Mouse (Mus musculus): ENCODE data around the gene Spsb1. TPM values are rescaled to one million over a fixed set of nuclear protein-coding genes. Genes with fewer than 3 reads are reported as not detected.

Spsb1 gene
- polyA plus RNA-seq, 1 experiment from 2014 or later: 5.8 TPM

GRCm38 (mm10) chr4:149863522-149863921 is 91.3 kb downstream of the Spsb1 start:
- no peaks in the 10 kb centered on the region for H3K36me3 ChIP-seq (ENCODE audit: control insufficient read depth, insufficient read depth)
- no peak for ATAC-seq
- no peaks in the 10 kb centered on the region for H3K27me3 ChIP-seq (replicated peaks; ENCODE audit: control insufficient read depth, insufficient read depth, low read length)
- no peaks in the 10 kb centered on the region for H3K9me3 ChIP-seq (ENCODE audit: control insufficient read depth, low read length)
- no peak overlapping the region for H3K4me3 ChIP-seq (replicated peaks; ENCODE audit: low read length)
- H3K27ac ChIP-seq (ENCODE audit: low read length): no peak overlapping the region
- WGBS: 91% methylated on average over 9 of the region's 9 CpGs
- H3K9ac ChIP-seq (replicated peaks; ENCODE audit: low read depth, low read length): no peak overlapping the region
- H3K4me2 ChIP-seq (ENCODE audit: low read length): no peak overlapping the region
- 0 out of 2 replicates have a peak, but pooled peaks cover 2% of the 10 kb centered on the region for H3K4me1 ChIP-seq (replicated peaks; ENCODE audit: control insufficient read depth, insufficient read depth, low read length)

GRCm38 (mm10) chr4:149860393-149860792 is 94.5 kb downstream of the Spsb1 start:
- no peak for ATAC-seq
- H3K4me1 ChIP-seq (replicated peaks; ENCODE audit: control insufficient read depth, insufficient read depth, low read length): 0 out of 2 replicates have a peak, but pooled peaks cover 2% of the 10 kb centered on the region
- H3K9me3 ChIP-seq (ENCODE audit: control insufficient read depth, low read length): no peaks in the 10 kb centered on the region
- H3K36me3 ChIP-seq (ENCODE audit: control insufficient read depth, insufficient read depth): no peaks in the 10 kb centered on the region
- no peaks in the 10 kb centered on the region for H3K27me3 ChIP-seq (replicated peaks; ENCODE audit: control insufficient read depth, insufficient read depth, low read length)
- no peak overlapping the region for H3K27ac ChIP-seq (ENCODE audit: low read length)
- 82% methylated on average over 6 of the region's 6 CpGs for WGBS
- H3K9ac ChIP-seq (replicated peaks; ENCODE audit: low read depth, low read length): no peak overlapping the region
- no peak overlapping the region for H3K4me3 ChIP-seq (replicated peaks; ENCODE audit: low read length)
- H3K4me2 ChIP-seq (ENCODE audit: low read length): no peak overlapping the region

GRCm38 (mm10) chr4:149858584-149858983 is 96.3 kb downstream of the Spsb1 start:
- no peaks in the 10 kb centered on the region for H3K36me3 ChIP-seq (ENCODE audit: control insufficient read depth, insufficient read depth)
- H3K4me2 ChIP-seq (ENCODE audit: low read length): no peak overlapping the region
- H3K9me3 ChIP-seq (ENCODE audit: control insufficient read depth, low read length): no peaks in the 10 kb centered on the region
- H3K4me3 ChIP-seq (replicated peaks; ENCODE audit: low read length): no peak overlapping the region
- no peak overlapping the region for H3K27ac ChIP-seq (ENCODE audit: low read length)
- 65% methylated on average over 8 of the region's 8 CpGs for WGBS
- H3K9ac ChIP-seq (replicated peaks; ENCODE audit: low read depth, low read length): no peak overlapping the region
- no peak for ATAC-seq
- H3K27me3 ChIP-seq (replicated peaks; ENCODE audit: control insufficient read depth, insufficient read depth, low read length): no peaks in the 10 kb centered on the region
- H3K4me1 ChIP-seq (replicated peaks; ENCODE audit: control insufficient read depth, insufficient read depth, low read length): peaks cover 5% of the 10 kb centered on the region

- ATAC-seq: no peak
- no peaks in the 10 kb centered on the region for H3K9me3 ChIP-seq (ENCODE audit: control insufficient read depth, low read length)
- no peak overlapping the region for H3K4me3 ChIP-seq (replicated peaks; ENCODE audit: low read length)
- H3K36me3 ChIP-seq (ENCODE audit: control insufficient read depth, insufficient read depth): no peaks in the 10 kb centered on the region
- H3K4me1 ChIP-seq (replicated peaks; ENCODE audit: control insufficient read depth, insufficient read depth, low read length): peaks cover 5% of the 10 kb centered on the region
- H3K9ac ChIP-seq (replicated peaks; ENCODE audit: low read depth, low read length): no peak overlapping the region
- H3K27ac ChIP-seq (ENCODE audit: low read length): no peak overlapping the region
- no peak overlapping the region for H3K4me2 ChIP-seq (ENCODE audit: low read length)
- H3K27me3 ChIP-seq (replicated peaks; ENCODE audit: control insufficient read depth, insufficient read depth, low read length): no peaks in the 10 kb centered on the region
- WGBS: 86% methylated on average over 6 of the region's 6 CpGs
Measured at GRCm38 (mm10) chr4:149858097-149858496, 96.7 kb downstream of the Spsb1 start.

- Histone ChIP-seq H3K9me3 (ENCODE audit: control insufficient read depth, low read length) (no peaks in the 10 kb centered on the region), H3K27ac (ENCODE audit: low read length) (no peak overlapping the region), H3K4me2 (ENCODE audit: low read length) (no peak overlapping the region), H3K4me3 (replicated peaks; ENCODE audit: low read length) (no peak overlapping the region), H3K36me3 (ENCODE audit: control insufficient read depth, insufficient read depth) (no peaks in the 10 kb centered on the region), H3K4me1 (replicated peaks; ENCODE audit: control insufficient read depth, insufficient read depth, low read length) (peaks cover 5% of the 10 kb centered on the region), H3K27me3 (replicated peaks; ENCODE audit: control insufficient read depth, insufficient read depth, low read length) (no peaks in the 10 kb centered on the region), H3K9ac (replicated peaks; ENCODE audit: low read depth, low read length) (no peak overlapping the region)
- ATAC-seq: no peak
- WGBS: 84% methylated on average over 3 of the region's 3 CpGs
Measured at GRCm38 (mm10) chr4:149857688-149858087, 97.2 kb downstream of the Spsb1 start.

GRCm38 (mm10) chr4:149855892-149856807 is 98.7 kb downstream of the Spsb1 start:
- H3K4me2 ChIP-seq (ENCODE audit: low read length): no peak overlapping the region
- no peaks in the 10 kb centered on the region for H3K36me3 ChIP-seq (ENCODE audit: control insufficient read depth, insufficient read depth)
- H3K4me3 ChIP-seq (replicated peaks; ENCODE audit: low read length): no peak overlapping the region
- no peak for ATAC-seq
- no peaks in the 10 kb centered on the region for H3K27me3 ChIP-seq (replicated peaks; ENCODE audit: control insufficient read depth, insufficient read depth, low read length)
- WGBS: 79% methylated on average over 19 of the region's 19 CpGs
- no peaks in the 10 kb centered on the region for H3K9me3 ChIP-seq (ENCODE audit: control insufficient read depth, low read length)
- H3K27ac ChIP-seq (ENCODE audit: low read length): no peak overlapping the region
- H3K9ac ChIP-seq (replicated peaks; ENCODE audit: low read depth, low read length): no peak overlapping the region
- peaks cover 5% of the 10 kb centered on the region for H3K4me1 ChIP-seq (replicated peaks; ENCODE audit: control insufficient read depth, insufficient read depth, low read length)

GRCm38 (mm10) chr4:149855180-149855891 is 99.5 kb downstream of the Spsb1 start:
- Histone ChIP-seq H3K4me1 (replicated peaks; ENCODE audit: control insufficient read depth, insufficient read depth, low read length) (peaks cover 5% of the 10 kb centered on the region), H3K9ac (replicated peaks; ENCODE audit: low read depth, low read length) (no peak overlapping the region), H3K4me2 (ENCODE audit: low read length) (no peak overlapping the region), H3K4me3 (replicated peaks; ENCODE audit: low read length) (no peak overlapping the region), H3K27me3 (replicated peaks; ENCODE audit: control insufficient read depth, insufficient read depth, low read length) (no peaks in the 10 kb centered on the region), H3K36me3 (ENCODE audit: control insufficient read depth, insufficient read depth) (no peaks in the 10 kb centered on the region), H3K9me3 (ENCODE audit: control insufficient read depth, low read length) (no peaks in the 10 kb centered on the region), H3K27ac (ENCODE audit: low read length) (no peak overlapping the region)
- 68% methylated on average over 10 of the region's 10 CpGs for WGBS
- ATAC-seq: no peak

GRCm38 (mm10) chr4:149854770-149855169 is 100.1 kb downstream of the Spsb1 start:
- Histone ChIP-seq H3K9ac (replicated peaks; ENCODE audit: low read depth, low read length) (peak overlapping the region; percentile 46), H3K4me3 (replicated peaks; ENCODE audit: low read length) (peak overlapping the region; percentile 41), H3K27me3 (replicated peaks; ENCODE audit: control insufficient read depth, insufficient read depth, low read length) (no peaks in the 10 kb centered on the region), H3K4me1 (replicated peaks; ENCODE audit: control insufficient read depth, insufficient read depth, low read length) (peaks cover 5% of the 10 kb centered on the region), H3K9me3 (ENCODE audit: control insufficient read depth, low read length) (no peaks in the 10 kb centered on the region), H3K4me2 (ENCODE audit: low read length) (peak overlapping the region; percentile 65), H3K27ac (ENCODE audit: low read length) (peak overlapping the region; percentile 26; the same call in 1 of the 2 replicates), H3K36me3 (ENCODE audit: control insufficient read depth, insufficient read depth) (no peaks in the 10 kb centered on the region)
- ATAC-seq: no peak
- WGBS: 55% methylated on average over 9 of the region's 9 CpGs

GRCm38 (mm10) chr4:149854301-149854708 is 100.5 kb downstream of the Spsb1 start:
- Histone ChIP-seq H3K36me3 (ENCODE audit: control insufficient read depth, insufficient read depth) (no peaks in the 10 kb centered on the region), H3K27me3 (replicated peaks; ENCODE audit: control insufficient read depth, insufficient read depth, low read length) (no peaks in the 10 kb centered on the region), H3K4me3 (replicated peaks; ENCODE audit: low read length) (peak overlapping the region; percentile 41), H3K9me3 (ENCODE audit: control insufficient read depth, low read length) (no peaks in the 10 kb centered on the region), H3K4me2 (ENCODE audit: low read length) (peak overlapping the region; percentile 65), H3K4me1 (replicated peaks; ENCODE audit: control insufficient read depth, insufficient read depth, low read length) (peaks cover 5% of the 10 kb centered on the region), H3K9ac (replicated peaks; ENCODE audit: low read depth, low read length) (peak overlapping the region; percentile 46), H3K27ac (ENCODE audit: low read length) (peak overlapping the region; percentile 26; the same call in 1 of the 2 replicates)
- ATAC-seq: peak; percentile 90
- WGBS: 2% methylated on average over 21 of the region's 21 CpGs
